Mouse (Mus musculus) CD4-positive, CD25-positive, alpha-beta regulatory T cell, adult 2 months (primary cell): ENCODE results near the gene Itpkb.
A peak's percentile ranks its signal among the peaks of the same experiment; 100 is the strongest.

Experiments used
- DNase-seq: peaks from one replicate; pipeline ENCODE4 v3.0.0-alpha.2; 2012; ENCODE audit warnings: low read depth, low spot score

Gene Itpkb

GRCm38 (mm10) chr1:180339143-180339542, 8.9 kb downstream of the Itpkb start:
- DNase-seq: no peak

- no peak for DNase-seq
Measured at GRCm38 (mm10) chr1:180342944-180343343, 12.7 kb downstream of the Itpkb start.

DNA sequence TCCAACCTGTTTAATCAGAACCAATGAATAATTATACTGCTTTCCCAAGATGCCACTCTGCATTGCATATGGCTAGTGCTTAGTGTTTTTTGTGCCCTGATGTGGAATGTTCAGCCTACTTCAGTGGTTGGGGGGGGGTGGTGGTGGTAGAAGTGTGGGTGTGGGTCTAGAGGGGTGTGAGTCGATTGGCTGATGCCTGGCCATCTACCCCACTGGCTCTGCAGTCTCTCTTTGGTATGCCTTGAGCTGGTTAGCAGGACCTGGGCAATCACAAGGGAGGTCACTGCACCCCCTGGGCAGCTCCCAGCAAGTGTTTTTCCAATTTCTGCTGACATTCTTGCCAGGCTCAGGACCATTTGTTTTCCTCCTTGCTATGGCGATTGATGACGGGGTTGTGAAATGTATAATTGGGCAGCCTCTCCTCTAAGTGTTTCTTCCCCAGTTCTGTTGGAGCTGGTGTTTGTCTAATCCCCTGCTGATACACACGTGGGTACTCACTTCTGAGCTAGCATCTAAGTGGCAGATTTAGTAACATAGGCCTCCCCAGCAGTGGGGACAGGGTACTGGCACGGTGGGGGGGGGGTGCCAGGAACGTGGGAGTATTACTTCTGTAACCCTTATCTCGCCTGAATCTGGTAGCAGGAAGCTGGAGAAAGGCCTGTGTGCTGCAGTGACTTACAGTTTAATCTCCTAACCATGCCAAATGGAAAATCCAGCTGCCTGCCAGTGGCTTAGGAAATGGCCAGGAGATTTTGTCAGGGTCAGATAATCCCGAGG, 13.3 kb downstream of the Itpkb start:
- DNase-seq: no peak

GRCm38 (mm10) chr1:180345098-180345497, 14.8 kb downstream of the Itpkb start:
- DNase-seq: no peak

GRCm38 (mm10) chr1:180347059-180347458, 16.8 kb downstream of the Itpkb start:
- no peak for DNase-seq

GRCm38 (mm10) chr1:180347907-180348306, 17.6 kb downstream of the Itpkb start:
- no peak for DNase-seq

DNA sequence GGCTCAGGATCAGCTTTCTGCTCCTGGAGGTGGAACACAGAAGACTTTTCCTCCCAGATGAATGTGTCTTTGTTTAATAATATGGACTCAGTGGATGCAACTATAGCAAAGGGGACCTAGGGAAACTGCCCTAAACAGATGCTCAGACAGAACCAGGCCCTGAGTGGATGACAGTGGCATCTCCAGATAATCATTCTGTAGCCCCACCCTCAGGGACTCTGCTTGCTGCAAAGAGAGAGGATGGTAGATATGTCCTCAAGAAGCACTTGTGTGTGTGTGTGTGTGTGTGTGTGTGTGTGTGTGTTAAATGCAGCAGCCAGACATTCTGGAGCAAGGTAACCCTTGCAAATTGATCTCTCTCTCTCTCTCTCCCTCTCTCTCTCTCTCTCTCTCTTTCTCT, 18.8 kb downstream of the Itpkb start:
- DNase-seq: no peak

- no peak for DNase-seq
Measured at GRCm38 (mm10) chr1:180352258-180352657, 22.0 kb downstream of the Itpkb start.

DNA sequence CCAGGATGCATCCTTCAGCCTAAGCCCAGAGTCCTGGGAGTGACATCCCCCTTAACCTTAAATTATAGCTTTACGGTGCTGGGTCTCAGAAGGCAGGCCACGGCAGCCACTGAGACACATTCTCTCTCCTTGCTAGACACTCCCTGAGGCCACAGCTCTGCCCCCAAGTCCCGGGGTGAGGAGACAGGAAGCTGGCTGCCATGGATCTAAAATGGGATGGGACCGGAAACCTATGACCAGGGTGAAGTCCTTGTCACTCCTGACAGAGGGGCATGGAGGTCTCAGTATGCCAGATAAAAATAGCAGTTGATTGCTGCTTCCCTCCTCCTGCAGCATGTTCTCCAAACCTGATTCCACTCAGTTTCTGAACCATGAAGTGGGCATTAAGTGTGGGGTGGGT, 23.8 kb downstream of the Itpkb start:
- DNase-seq: no peak

GRCm38 (mm10) chr1:180354976-180355730, 24.9 kb downstream of the Itpkb start:
- peak; percentile 57 for DNase-seq

- peak; percentile 87 for DNase-seq
Measured at GRCm38 (mm10) chr1:180356176-180356575, 25.9 kb downstream of the Itpkb start.

DNA sequence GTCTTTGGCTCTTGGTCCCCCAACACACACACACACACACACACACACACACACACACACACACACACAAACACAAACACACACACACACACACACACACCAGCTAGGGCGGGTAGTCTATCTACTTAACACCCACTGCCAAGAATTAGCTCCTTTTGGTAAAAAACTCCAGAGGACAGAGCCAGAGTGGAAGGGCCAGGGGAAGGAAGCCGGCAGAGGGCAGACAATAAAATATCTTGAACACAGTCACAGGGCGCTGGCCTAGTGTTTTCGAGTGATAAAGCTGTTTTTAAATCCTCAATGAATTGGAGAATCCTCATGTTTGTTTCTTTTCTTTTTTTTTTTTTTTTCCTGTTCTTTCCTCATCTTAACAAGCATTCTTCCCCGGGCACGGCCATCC, 26.6 kb downstream of the Itpkb start:
- no peak for DNase-seq

DNA sequence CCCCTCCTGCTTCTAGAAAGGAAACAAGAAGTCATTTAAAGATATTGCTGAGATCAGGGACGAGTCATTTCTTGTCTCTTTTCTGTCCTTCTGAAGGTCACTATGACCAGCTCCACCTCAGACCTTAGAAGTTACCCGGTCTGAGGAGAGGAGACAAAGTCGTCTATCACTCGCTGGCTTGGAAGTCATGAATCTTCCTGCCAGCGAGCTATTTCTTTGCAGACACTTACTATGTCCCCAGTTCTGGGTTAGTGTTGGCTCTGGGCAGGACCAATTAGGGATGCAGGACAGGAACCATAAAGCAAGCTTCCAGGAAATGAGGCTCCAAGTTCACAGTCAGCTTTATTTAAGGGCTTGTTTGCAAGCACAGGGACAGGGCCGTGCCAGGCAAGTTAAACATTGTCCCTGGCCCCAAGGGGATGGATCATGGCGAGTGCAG, 27.6 kb downstream of the Itpkb start:
- DNase-seq: no peak

DNA sequence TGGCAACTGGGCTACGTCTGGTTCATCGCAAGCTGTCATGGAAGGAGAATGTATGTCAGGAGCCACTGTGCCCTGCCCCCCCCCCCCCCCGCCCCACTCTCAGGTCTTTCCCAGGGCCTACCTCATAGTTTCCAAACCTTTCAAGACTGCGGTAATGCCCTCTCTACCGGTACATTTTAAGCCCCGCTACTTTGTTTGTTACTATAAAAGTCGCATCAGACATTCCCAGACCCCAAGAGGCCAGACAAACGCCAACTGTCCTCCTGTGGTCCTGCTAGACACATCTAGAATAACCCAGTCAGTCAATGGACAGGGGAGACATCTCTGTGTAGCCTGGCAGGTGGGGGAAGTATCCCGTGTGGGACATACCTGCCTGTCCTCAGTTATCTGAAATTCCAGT, 28.2 kb downstream of the Itpkb start:
- DNase-seq: no peak

- DNase-seq: peak; percentile 88
Measured at GRCm38 (mm10) chr1:180359311-180359710, 29.0 kb downstream of the Itpkb start.

DNA sequence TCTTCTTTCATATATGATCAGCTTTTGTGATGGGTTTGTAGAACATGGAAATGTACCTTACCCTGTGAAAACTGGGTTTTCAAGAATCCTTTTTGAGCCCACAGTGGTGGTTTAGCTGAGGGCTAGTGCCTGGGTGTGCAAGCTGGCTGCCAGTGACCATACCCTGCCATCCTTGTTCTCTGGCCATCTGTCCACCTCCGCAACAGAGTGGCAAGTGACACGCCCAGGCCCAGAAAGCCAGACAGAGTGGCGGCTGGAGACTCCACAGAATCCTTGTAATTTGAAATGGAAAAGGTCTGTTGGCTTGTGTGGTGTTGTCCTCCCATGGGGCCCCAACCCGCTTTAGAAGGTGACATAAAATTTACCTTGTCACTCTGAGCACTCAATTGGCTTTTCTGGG, 31.9 kb downstream of the Itpkb start:
- no peak for DNase-seq

- no peak for DNase-seq
Measured at GRCm38 (mm10) chr1:180362844-180363243, 32.6 kb downstream of the Itpkb start.

DNA sequence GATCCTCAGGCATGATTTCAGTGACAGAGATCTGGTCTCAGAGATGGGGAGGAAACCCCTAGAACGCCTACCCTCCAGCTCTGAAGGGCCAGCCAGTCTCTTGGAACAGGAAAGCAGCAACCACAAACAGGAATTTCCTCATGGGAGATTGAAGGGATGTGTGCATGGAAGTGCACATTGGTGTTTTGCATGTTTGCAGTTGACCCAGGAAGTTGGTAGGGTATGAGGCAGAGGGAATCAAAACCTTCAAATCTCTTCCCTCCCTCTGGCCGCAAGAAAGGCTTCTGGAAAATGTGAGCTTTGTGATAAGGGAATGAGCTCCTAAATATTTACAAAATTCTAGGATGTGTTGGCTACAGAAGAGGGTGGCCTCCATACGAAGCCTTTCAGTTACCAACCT, 33.0 kb downstream of the Itpkb start:
- DNase-seq: no peak

GRCm38 (mm10) chr1:180364005-180364404, 33.7 kb downstream of the Itpkb start:
- DNase-seq: peak; percentile 91

DNA sequence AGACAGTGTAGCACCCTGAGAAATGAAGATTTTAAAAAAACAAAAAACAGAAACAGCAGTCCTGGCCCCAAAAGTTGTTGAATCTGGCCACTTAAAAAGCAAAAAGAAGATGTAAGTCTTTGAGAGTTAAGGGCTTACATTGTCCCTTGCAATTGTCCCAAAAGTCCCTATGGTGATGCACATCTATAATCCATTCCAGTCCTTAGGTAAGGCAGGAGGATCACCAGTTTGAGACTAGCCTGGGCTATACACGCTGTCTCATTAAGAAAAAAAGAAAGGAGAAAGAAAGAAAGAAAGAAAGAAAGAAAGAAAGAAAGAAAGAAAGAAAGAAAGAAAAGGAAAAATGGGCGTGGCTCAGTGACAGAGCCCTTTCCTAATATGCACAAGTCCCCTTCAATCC, 34.4 kb downstream of the Itpkb start:
- DNase-seq: no peak

DNA sequence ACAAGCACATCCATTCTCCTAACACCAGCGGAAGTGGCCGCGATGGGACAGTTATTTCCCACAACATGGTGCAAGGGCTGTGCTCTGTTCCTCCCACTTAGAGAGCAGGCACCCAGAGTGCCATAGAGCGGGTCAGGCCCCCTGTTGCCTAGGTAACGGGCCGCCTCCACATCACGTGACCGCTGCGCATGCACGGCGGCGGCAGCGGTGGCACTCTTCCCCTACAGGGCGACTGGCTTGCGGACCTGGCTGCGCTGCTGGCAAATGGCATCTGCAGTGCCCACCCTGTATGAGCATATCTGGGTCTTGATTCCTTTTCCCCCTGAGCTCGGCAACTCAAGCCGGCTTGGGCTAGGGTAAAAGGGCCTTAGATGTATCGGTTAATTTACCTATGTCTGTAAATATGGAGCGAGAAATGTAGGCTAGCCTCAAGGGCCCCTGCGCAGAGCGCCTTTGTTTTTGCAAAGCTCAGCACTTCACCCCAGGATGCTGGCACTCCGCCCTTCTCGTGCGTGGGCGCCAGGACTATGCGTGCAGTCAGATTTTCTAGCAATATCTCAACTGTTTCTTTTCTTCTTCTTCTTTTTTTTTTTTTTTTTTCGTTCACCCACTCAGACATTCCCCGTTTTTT, 35.0 kb downstream of the Itpkb start:
- peak; percentile 97 for DNase-seq

DNA sequence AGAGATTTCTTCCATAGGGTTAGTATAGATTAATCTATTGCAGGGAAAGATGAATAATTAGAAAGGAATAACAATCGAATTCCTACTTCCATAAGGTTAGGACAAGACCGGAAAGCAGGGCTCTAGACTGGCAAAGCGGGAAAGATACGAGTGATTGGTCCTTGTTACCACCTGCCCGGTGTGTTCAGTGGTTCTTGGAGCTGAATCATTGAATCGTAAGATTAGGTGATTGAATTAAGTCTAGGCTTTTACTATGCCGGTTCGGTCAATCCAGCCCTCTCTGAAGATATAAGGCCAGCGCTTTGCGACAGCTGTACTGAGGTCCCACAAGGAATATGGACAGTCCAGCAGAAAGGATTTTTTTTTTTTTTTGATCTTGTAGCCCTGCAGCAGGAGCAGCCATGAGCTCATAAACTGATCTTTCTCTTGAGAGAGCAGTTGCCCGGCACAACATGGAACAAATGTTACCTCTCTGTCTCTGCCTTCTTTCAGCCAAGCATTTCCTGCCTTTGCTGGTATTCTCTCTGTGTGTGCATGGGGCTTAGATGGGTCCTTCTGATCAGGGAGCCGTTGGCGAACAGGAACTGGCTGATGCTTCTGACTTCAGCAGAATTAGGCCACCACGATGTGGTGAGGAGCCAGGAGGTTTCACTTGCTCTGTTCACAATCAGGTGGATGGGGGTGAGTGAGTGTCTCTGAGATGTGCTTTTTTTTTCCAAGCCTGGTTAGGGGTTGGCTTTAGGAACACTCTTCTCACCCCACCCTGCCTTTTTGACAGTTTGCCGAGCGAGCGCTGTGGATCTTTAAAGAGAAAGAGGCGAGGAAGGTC, 35.9 kb downstream of the Itpkb start:
- peak; percentile 71 for DNase-seq
